8 mouse cellular contexts compared by ENCODE assay signal in genomic region chr19:58859831-58860254, GRCm38 (mm10).
DNase-seq lines count a peak whose midpoint lies in the region; ATAC-seq lines count a peak whose summit lies in the region.

No protein-coding gene starts in this region.

- no peaks in the 10 kb centered on the region for H3K27me3 ChIP-seq in hindbrain, embryonic 11.5 days (ENCODE audit: control insufficient read depth, insufficient read depth, low read length)

- peak; percentile 46 to 48 for DNase-seq in cerebellum, postnatal 25 days
- DNase-seq in right cerebral cortex, adult 2 months (ENCODE audit: low spot score in 2 of 2): peak; percentile 37 to 53
- DNase-seq in right cerebral cortex, adult 18-20 months: no peak
- DNase-seq in hindbrain, embryonic 11.5 days (ENCODE audit: low spot score): peak; percentile 35
- DNase-seq in mesoderm, embryonic 11.5 days (ENCODE audit: low read depth, low spot score): peak; percentile 37
- DNase-seq in telencephalon, adult 2 months (ENCODE audit: low read depth, low spot score): peak; percentile 29
- DNase-seq in natural killer cell, adult 2 months (ENCODE audit: low spot score in 2 of 2): no peak

- no peak for ATAC-seq in cerebellum, adult (ENCODE audit: insufficient number of reproducible peaks, low FRiP score, low TSS enrichment)
- ATAC-seq in hindbrain, embryonic 11.5 days (ENCODE audit: low FRiP score): peak; percentile 14

- H3K27ac ChIP-seq in hindbrain, embryonic 11.5 days (ENCODE audit: low read depth, low read length): peak overlapping the region; percentile 73

- no peaks in the 10 kb centered on the region for H3K36me3 ChIP-seq in hindbrain, embryonic 11.5 days (ENCODE audit: control insufficient read depth, insufficient read depth, low read length)

- peak overlapping the region; percentile 81 for H3K4me2 ChIP-seq in hindbrain, embryonic 11.5 days (replicated peaks; ENCODE audit: low read depth, low read length)

- no peaks in the 10 kb centered on the region for H3K9me3 ChIP-seq in hindbrain, embryonic 11.5 days (ENCODE audit: control insufficient read depth, low read length)

- H3K9ac ChIP-seq in hindbrain, embryonic 11.5 days (ENCODE audit: low read depth, low read length): peak overlapping the region; percentile 67

- peak overlapping the region; percentile 66 for H3K4me3 ChIP-seq in hindbrain, embryonic 11.5 days (ENCODE audit: low read depth, low read length)

- 5% methylated on average over 14 of the region's 14 CpGs for WGBS in hindbrain, embryonic 11.5 days

- 0 out of 2 replicates have a peak, but pooled peaks cover 7% of the 10 kb centered on the region for H3K4me1 ChIP-seq in hindbrain, embryonic 11.5 days (replicated peaks; ENCODE audit: control insufficient read depth, insufficient read depth, low read length)

Comparison
In these comparisons a context has a peak if more than half of its experiments do, and no peak if none do; other contexts are left out.
1. DNase-seq: peak in cerebellum, postnatal 25 days (2 of 2), right cerebral cortex, adult 2 months (2 of 2), hindbrain, embryonic 11.5 days (single experiment), mesoderm, embryonic 11.5 days (single experiment) and telencephalon, adult 2 months (single experiment); none in right cerebral cortex, adult 18-20 months (single experiment) and natural killer cell, adult 2 months (0 of 2).